Mouse (Mus musculus): Measurements from ENCODE around the gene Coro2b.
A peak's percentile ranks its signal among the peaks of the same experiment; 100 is the strongest.

The Coro2b gene

GRCm38 (mm10) chr9:62539251-62539711, 2.4 kb upstream of the Coro2b start:
- DNase-seq, result no peak

- DNase-seq, result no peak
Measured at GRCm38 (mm10) chr9:62537941-62538340, 1.1 kb upstream of the Coro2b start.

GRCm38 (mm10) chr9:62536119-62536654, 657 bp downstream of the Coro2b start:
- no peak for DNase-seq

- no peak for DNase-seq
Measured at GRCm38 (mm10) chr9:62535566-62535965, 1.3 kb downstream of the Coro2b start.

- no peak for DNase-seq
Measured at GRCm38 (mm10) chr9:62534691-62535090, 2.2 kb downstream of the Coro2b start.

- DNase-seq, result no peak
Measured at GRCm38 (mm10) chr9:62534158-62534557, 2.7 kb downstream of the Coro2b start.

DNA sequence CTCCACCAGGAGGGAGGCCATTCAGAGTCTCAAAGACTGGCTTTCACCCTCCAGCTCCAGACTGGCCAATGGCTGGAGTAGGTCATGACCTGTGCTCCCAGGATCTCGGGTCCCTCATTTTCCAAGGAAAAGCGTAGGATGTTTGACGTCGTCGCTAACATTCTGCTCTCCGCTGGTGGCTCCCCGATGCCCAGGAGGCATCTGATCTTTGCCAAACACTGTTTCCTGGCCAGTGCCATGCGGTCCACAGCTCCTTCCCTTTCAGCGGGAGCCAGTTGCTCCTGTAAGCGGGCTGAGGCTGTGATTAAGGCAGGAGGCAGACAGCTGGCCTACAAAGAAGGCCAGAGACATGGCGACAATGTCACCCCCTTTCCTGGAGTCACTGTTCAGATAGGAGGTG, 4.0 kb downstream of the Coro2b start:
- no peak for DNase-seq

DNA sequence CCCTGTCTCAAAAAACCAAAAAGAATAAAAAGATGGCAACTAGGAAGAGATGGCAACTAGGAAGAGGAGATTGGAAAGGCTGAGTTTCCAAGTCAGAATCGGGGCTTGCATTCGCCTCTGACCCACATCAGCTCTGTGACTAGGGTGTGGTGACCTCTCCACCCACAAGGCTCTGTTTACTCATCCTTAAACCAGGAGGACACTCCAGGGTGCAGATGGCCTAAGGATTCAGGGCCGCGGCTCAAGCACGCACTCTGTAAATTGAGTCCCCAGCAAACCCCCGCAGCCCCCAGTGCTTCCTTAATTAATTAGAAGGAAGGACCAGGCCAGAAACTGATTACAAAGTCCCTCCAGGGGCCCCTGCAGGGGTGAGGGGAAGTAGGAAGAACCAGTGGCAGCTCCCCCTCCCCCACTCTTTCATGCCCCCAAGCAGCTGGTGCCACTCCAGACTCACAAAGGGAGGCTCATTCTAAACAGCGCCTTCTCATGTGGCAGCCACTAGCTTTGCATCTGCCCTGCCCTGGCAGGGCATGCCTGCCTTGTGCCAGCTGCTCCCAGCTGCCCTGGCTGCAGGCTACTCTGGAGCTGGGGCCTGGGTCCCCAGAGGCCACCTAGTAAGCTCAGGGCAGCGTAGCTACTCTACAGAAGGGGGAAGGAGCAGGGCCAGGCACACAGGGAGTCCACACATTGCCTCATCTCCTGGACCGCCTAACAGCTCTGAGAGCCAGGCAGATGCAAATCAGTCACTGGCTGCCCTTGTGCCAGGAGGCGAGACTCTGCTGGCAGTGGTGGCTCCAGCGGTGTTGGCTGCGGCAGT, 5.2 kb downstream of the Coro2b start:
- DNase-seq, result no peak

DNA sequence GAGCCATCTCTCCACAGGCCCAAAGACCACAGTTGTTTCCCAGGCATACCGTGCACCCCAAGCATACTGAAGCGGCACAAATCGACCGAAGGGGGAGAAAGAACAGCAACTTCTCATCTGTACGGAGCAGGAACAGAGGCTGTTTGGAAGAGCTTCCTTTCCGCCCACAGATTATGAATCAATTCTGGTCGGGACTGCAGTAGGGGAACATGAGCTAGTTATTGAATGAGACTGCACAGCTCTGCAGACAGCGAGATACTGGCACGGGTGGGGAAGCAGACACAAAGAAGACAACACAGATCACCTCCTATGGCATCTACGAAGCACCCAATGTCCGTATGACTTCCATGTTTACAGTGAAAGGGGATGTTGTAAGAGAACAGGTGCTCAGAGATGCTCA, 8.3 kb downstream of the Coro2b start:
- no peak for DNase-seq

GRCm38 (mm10) chr9:62526858-62527257, 10.0 kb downstream of the Coro2b start:
- no peak for DNase-seq

- peak; percentile 48 for DNase-seq
Measured at GRCm38 (mm10) chr9:62526451-62526850, 10.4 kb downstream of the Coro2b start.

GRCm38 (mm10) chr9:62524761-62525308, 12.0 kb downstream of the Coro2b start:
- DNase-seq, result no peak

DNA sequence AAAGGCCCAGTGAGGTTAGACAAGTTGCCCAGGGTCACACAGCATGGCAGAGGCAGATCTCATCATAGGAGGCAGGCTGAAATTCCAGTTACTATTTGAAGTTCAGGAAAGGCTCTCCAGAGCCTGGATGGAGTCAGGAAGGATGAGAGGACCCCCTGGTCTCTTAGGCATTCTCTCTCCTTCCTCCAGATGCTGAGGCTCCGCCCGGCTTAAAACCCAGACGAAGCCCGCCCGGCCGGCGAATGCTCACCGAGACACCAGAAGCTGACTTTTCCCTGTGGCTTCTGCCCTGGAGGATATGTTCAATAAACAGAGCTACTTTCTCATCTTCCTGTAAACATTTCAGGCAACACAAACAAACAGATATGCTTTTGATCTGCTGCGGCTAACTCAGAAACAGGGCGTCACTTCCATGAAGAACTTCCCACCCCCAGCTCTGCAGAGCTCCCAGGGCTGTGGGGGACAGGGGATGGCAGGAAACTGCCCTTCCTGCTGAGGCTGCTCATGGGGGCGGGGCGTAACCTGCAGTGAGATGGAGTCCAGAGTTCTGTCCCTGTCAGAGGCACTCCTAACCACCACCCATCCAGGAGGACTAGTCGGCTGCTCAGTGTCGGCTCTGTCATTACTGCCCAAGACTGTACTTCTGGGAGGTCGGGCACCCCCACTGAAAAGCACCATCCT, 13.9 kb downstream of the Coro2b start:
- peak; percentile 83 for DNase-seq

DNA sequence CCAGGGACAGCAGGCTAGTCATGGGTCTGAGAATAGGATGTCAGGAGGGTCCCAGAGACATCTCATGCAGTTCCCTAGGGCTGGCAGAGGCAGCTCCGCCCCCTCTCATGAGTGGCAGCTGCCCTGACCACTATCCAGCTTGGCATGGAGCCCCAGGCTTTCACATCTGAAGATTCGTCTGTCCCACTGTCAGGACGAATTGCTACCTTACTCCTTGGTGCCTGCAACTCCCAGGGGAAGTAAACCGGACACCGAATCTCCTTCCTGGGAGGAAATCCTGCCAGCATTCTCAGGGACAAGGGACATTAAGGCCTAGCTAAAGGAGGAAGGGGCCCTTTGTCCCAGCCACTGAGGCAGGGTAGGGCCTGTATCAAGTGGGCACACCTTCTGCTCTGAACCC, 14.6 kb downstream of the Coro2b start:
- peak; percentile 66 for DNase-seq

GRCm38 (mm10) chr9:62521541-62521940, 15.3 kb downstream of the Coro2b start:
- DNase-seq, result no peak

- no peak for DNase-seq
Measured at GRCm38 (mm10) chr9:62520933-62521332, 15.9 kb downstream of the Coro2b start.

DNA sequence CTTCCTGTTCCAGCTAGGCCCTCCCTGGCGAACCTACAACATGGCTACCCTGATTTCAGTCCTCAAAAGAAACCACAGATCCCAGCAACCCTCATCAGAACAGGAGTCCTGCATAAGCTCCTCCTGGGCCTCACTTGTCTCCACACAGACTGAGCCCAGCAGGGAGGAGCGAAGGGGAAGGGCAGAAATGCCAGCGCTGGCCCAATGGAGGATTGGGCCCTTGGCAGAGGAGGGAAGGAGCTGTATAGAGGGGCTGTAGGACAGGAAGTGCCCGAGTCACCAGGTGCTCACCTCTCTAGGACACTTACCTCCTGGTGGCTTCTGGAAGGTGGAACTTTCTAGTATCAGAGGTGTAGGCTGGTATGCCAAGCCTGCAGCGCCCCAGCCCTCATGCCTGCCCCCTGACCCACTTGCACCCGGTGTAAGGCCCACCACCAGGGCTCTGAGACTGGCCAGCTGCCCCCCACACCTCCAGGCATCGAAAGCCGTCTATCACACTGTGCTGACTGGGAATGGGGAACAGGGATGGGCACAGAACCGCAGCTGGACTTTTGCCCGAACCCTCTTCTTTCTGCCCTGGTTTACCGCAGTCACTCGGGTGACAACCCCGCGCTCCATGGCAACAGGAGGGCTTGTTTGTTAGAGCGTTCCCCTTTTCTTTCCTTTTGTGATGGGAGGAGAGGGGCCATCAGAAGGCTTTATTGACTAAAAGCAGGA, 16.9 kb downstream of the Coro2b start:
- DNase-seq, result no peak

GRCm38 (mm10) chr9:62519334-62519733, 17.5 kb downstream of the Coro2b start:
- DNase-seq, result no peak

GRCm38 (mm10) chr9:62518572-62518971, 18.3 kb downstream of the Coro2b start:
- DNase-seq, result no peak

- DNase-seq, result no peak
Measured at GRCm38 (mm10) chr9:62517112-62517957, 19.5 kb downstream of the Coro2b start.

DNA sequence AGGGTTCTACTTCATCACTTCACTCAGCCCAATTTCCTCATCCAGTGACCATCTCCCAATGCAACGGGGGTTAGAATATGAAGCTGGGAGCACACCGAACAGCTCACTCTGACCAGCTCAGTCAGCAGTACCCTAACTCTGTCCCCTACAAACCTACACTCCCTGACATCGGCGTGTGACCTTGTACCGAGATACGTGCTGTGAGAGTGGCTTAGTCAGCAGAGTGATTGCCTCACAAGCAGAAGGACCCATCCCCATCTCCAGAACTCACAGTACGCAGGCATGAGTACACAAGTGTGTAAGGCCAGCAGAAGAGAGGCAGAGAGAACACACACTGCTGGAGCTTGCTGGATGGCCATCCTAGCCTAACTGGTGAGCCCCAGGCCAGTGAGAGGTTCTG, 21.7 kb downstream of the Coro2b start:
- no peak for DNase-seq

Data from kidney, postnatal 14 days (tissue).